Mouse (Mus musculus): ENCODE results near the gene Tmem115. TPM values are rescaled to one million over a fixed set of nuclear protein-coding genes. Genes with fewer than 3 reads are reported as not detected.

Tmem115 gene
- polyA plus RNA-seq, 1 experiment from 2014 or later = 49.7 TPM

DNA sequence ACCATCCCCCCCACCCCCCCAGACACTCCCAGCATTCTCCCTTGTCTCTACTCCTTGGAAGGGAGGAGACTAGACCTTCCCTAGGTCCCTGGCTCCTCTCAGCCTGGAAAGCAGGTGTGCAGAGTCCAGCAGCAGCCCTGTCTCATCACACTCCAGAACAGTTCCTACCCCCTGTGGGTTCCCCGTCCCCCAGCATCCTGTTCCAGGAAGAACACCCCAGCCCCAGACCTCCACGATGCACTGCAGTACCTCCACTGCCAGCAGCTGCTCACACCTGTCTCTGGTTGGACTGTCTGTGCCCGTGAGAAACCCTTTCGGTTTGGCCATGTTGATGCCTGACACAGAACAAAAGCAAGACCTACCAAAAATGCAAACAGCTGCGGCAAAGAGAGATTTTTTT lies 12.6 kb upstream of the Tmem115 start:
- H3K36me3 ChIP-seq (ENCODE audit: insufficient read depth, low read length) = no peaks in the 10 kb centered on the region
- no peak for ATAC-seq (ENCODE audit: low FRiP score, low TSS enrichment)
- H3K27ac ChIP-seq (ENCODE audit: low read length) = no peak overlapping the region
- peaks cover 10% of the 10 kb centered on the region for H3K4me1 ChIP-seq (ENCODE audit: insufficient read depth, low read length)
- no peak overlapping the region for H3K9ac ChIP-seq (replicated peaks; ENCODE audit: low read length)
- WGBS = 57% methylated on average over 5 of the region's 5 CpGs
- H3K27me3 ChIP-seq (ENCODE audit: insufficient read depth, low read length) = peaks cover 10% of the 10 kb centered on the region
- no peak overlapping the region for H3K4me2 ChIP-seq (replicated peaks; ENCODE audit: low read depth, low read length)
- H3K4me3 ChIP-seq (ENCODE audit: low read length) = no peak overlapping the region
- H3K9me3 ChIP-seq (ENCODE audit: low read length) = no peaks in the 10 kb centered on the region

- Histone ChIP-seq H3K9ac (replicated peaks; ENCODE audit: low read length) (peak overlapping the region; percentile 29; the same call in 1 of the 2 replicates), H3K27me3 (ENCODE audit: insufficient read depth, low read length) (peaks cover 14% of the 10 kb centered on the region), H3K4me3 (ENCODE audit: low read length) (peak overlapping the region; percentile 17; the same call in 1 of the 2 replicates), H3K4me2 (replicated peaks; ENCODE audit: low read depth, low read length) (peak overlapping the region; percentile 49), H3K9me3 (ENCODE audit: low read length) (no peaks in the 10 kb centered on the region), H3K4me1 (ENCODE audit: insufficient read depth, low read length) (peaks cover 16% of the 10 kb centered on the region), H3K36me3 (ENCODE audit: insufficient read depth, low read length) (no peaks in the 10 kb centered on the region), H3K27ac (ENCODE audit: low read length) (no peak overlapping the region)
- 20% methylated on average over 24 of the region's 25 CpGs for WGBS
- ATAC-seq (ENCODE audit: low FRiP score, low TSS enrichment) = peak; percentile 43; the same call in 1 of the 2 replicates
Measured at GRCm38 (mm10) chr9:107521711-107522399, 11.9 kb upstream of the Tmem115 start.

GRCm38 (mm10) chr9:107522400-107522711 lies 11.4 kb upstream of the Tmem115 start:
- Histone ChIP-seq H3K9me3 (ENCODE audit: low read length) (no peaks in the 10 kb centered on the region), H3K27ac (ENCODE audit: low read length) (no peak overlapping the region), H3K4me3 (ENCODE audit: low read length) (no peak overlapping the region), H3K36me3 (ENCODE audit: insufficient read depth, low read length) (no peaks in the 10 kb centered on the region), H3K4me1 (ENCODE audit: insufficient read depth, low read length) (peaks cover 21% of the 10 kb centered on the region), H3K27me3 (ENCODE audit: insufficient read depth, low read length) (peaks cover 16% of the 10 kb centered on the region), H3K9ac (replicated peaks; ENCODE audit: low read length) (peak overlapping the region; percentile 29; the same call in 1 of the 2 replicates), H3K4me2 (replicated peaks; ENCODE audit: low read depth, low read length) (no peak overlapping the region)
- WGBS = 31% methylated on average over 2 of the region's 2 CpGs
- ATAC-seq (ENCODE audit: low FRiP score, low TSS enrichment) = no peak

GRCm38 (mm10) chr9:107526198-107527026 lies 7.3 kb upstream of the Tmem115 start:
- H3K27ac ChIP-seq (ENCODE audit: low read length) = no peak overlapping the region
- peak; percentile 82 for ATAC-seq (ENCODE audit: low FRiP score, low TSS enrichment)
- peak overlapping the region; percentile 49 for H3K9ac ChIP-seq (replicated peaks; ENCODE audit: low read length)
- WGBS = 5% methylated on average over 44 of the region's 44 CpGs
- peak overlapping the region; percentile 46 for H3K4me3 ChIP-seq (ENCODE audit: low read length)
- H3K4me2 ChIP-seq (replicated peaks; ENCODE audit: low read depth, low read length) = peak overlapping the region; percentile 77
- H3K27me3 ChIP-seq (ENCODE audit: insufficient read depth, low read length) = peaks cover 25% of the 10 kb centered on the region
- H3K36me3 ChIP-seq (ENCODE audit: insufficient read depth, low read length) = no peaks in the 10 kb centered on the region
- peaks cover 21% of the 10 kb centered on the region for H3K4me1 ChIP-seq (ENCODE audit: insufficient read depth, low read length)
- no peaks in the 10 kb centered on the region for H3K9me3 ChIP-seq (ENCODE audit: low read length)

DNA sequence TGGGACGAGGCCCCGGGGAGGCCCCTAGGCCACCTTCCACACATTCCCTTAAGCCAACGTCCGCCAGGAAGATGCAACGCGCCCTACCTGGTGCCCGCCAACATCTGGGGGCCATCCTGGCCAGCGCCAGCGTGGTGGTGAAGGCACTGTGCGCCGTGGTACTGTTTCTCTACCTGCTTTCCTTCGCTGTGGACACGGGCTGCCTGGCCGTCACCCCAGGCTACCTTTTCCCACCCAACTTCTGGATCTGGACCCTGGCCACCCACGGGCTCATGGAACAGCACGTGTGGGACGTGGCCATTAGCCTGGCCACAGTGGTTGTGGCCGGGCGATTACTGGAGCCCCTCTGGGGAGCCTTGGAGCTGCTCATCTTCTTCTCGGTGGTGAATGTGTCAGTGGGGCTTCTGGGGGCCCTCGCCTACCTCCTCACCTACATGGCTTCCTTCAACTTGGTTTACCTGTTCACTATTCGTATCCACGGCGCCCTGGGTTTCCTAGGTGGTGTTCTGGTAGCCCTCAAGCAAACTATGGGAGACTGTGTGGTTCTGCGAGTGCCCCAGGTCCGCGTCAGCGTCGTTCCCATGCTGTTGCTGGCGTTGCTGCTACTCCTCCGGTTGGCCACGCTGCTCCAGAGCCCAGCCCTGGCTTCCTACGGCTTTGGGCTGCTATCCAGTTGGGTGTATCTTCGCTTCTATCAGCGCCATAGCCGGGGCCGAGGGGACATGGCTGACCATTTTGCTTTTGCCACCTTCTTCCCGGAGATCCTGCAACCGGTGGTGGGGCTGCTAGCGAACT lies 860 bp downstream of the Tmem115 start:
- H3K9ac ChIP-seq (replicated peaks; ENCODE audit: low read length) = peak overlapping the region; percentile 83
- peak overlapping the region; percentile 84 for H3K27ac ChIP-seq (ENCODE audit: low read length)
- under 1% methylated on average over 40 of the region's 40 CpGs for WGBS
- H3K27me3 ChIP-seq (ENCODE audit: insufficient read depth, low read length) = no peaks in the 10 kb centered on the region
- peaks cover 24% of the 10 kb centered on the region for H3K4me1 ChIP-seq (ENCODE audit: insufficient read depth, low read length)
- H3K4me3 ChIP-seq (ENCODE audit: low read length) = peak overlapping the region; percentile 96
- peaks cover 20% of the 10 kb centered on the region for H3K36me3 ChIP-seq (ENCODE audit: insufficient read depth, low read length)
- 0 out of 2 replicates have a peak, but pooled peaks have one; percentile 1 for ATAC-seq (ENCODE audit: low FRiP score, low TSS enrichment)
- H3K4me2 ChIP-seq (replicated peaks; ENCODE audit: low read depth, low read length) = peak overlapping the region; percentile 99
- H3K9me3 ChIP-seq (ENCODE audit: low read length) = no peaks in the 10 kb centered on the region

DNA sequence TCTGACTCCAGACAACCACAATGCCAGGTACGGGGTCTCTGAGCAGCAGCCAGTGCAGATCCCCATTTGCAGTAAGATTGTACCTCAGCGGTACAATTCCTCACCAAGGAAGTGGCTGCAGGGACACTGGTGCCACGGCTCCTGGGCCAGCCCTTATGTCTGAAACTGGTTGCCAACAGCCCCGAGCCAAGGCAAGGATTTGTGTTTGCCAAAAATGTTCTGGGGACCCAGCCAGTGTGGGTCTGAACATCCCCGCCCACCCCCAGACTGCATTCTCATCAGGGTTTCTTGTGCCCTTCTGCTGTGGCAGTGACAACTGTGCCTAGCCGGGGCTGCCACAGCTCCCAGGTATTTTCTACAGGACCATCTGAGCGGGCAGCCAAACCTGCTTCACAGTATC lies 4.5 kb downstream of the Tmem115 start:
- Histone ChIP-seq H3K27ac (ENCODE audit: low read length) (no peak overlapping the region), H3K4me2 (replicated peaks; ENCODE audit: low read depth, low read length) (no peak overlapping the region), H3K4me1 (ENCODE audit: insufficient read depth, low read length) (peaks cover 40% of the 10 kb centered on the region), H3K9ac (replicated peaks; ENCODE audit: low read length) (no peak overlapping the region), H3K36me3 (ENCODE audit: insufficient read depth, low read length) (peaks cover 26% of the 10 kb centered on the region), H3K27me3 (ENCODE audit: insufficient read depth, low read length) (no peaks in the 10 kb centered on the region), H3K9me3 (ENCODE audit: low read length) (no peaks in the 10 kb centered on the region), H3K4me3 (ENCODE audit: low read length) (no peak overlapping the region)
- ATAC-seq (ENCODE audit: low FRiP score, low TSS enrichment) = no peak
- 96% methylated on average over 7 of the region's 7 CpGs for WGBS

DNA sequence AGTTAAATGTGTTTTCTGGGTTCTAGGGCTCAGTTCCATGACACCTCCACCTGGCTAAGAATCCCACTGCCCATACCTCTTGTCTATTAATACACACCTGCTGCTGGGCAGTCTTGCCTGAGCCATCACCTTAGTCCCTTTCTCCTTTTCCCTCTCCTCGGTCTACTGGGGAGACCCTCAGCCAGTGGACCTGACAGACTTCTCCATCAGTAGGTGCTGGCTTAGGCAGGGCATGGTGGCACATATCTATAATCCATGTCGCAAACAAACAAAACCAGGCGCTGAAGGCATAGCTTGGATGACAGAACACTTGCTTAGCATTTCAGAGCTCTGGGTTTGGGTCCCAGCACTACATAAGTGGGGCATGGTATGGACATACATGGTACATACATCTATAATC lies 5.0 kb downstream of the Tmem115 start:
- H3K4me1 ChIP-seq (ENCODE audit: insufficient read depth, low read length) = peaks cover 38% of the 10 kb centered on the region
- no peaks in the 10 kb centered on the region for H3K9me3 ChIP-seq (ENCODE audit: low read length)
- ATAC-seq (ENCODE audit: low FRiP score, low TSS enrichment) = no peak
- no peak overlapping the region for H3K4me2 ChIP-seq (replicated peaks; ENCODE audit: low read depth, low read length)
- H3K36me3 ChIP-seq (ENCODE audit: insufficient read depth, low read length) = peaks cover 29% of the 10 kb centered on the region
- no peak overlapping the region for H3K4me3 ChIP-seq (ENCODE audit: low read length)
- no peak overlapping the region for H3K9ac ChIP-seq (replicated peaks; ENCODE audit: low read length)
- no peak overlapping the region for H3K27ac ChIP-seq (ENCODE audit: low read length)
- WGBS = 97% methylated on average over 3 of the region's 3 CpGs
- no peaks in the 10 kb centered on the region for H3K27me3 ChIP-seq (ENCODE audit: insufficient read depth, low read length)

DNA sequence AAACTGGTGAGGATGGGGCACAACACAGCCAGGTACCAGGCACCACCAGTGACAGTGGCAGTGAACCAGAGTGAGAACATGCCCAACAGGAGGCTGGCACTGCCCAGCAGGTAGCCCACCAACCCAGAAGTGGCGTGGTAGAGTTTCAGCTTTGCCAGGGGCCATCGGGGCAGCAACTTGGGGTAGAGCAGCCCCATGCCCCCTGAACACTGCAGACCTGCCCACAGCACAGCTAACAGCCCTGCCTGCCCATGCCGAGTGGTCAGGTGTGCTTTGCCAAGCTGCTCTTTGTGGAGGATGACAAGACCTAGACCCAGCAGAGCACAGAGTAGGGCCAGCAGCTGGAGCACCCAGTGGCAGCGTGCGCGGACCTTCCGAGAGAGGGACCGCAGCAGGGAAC lies 6.2 kb downstream of the Tmem115 start:
- Histone ChIP-seq H3K27me3 (ENCODE audit: insufficient read depth, low read length) (no peaks in the 10 kb centered on the region), H3K9me3 (ENCODE audit: low read length) (no peaks in the 10 kb centered on the region), H3K4me2 (replicated peaks; ENCODE audit: low read depth, low read length) (no peak overlapping the region), H3K9ac (replicated peaks; ENCODE audit: low read length) (no peak overlapping the region; the same call in 1 of the 2 replicates), H3K4me3 (ENCODE audit: low read length) (no peak overlapping the region), H3K4me1 (ENCODE audit: insufficient read depth, low read length) (peaks cover 38% of the 10 kb centered on the region), H3K27ac (ENCODE audit: low read length) (no peak overlapping the region), H3K36me3 (ENCODE audit: insufficient read depth, low read length) (peaks cover 40% of the 10 kb centered on the region)
- no peak for ATAC-seq (ENCODE audit: low FRiP score, low TSS enrichment)
- 93% methylated on average over 8 of the region's 8 CpGs for WGBS

GRCm38 (mm10) chr9:107540420-107540819 lies 6.7 kb downstream of the Tmem115 start:
- Histone ChIP-seq H3K27me3 (ENCODE audit: insufficient read depth, low read length) (no peaks in the 10 kb centered on the region), H3K4me1 (ENCODE audit: insufficient read depth, low read length) (peaks cover 35% of the 10 kb centered on the region), H3K4me3 (ENCODE audit: low read length) (no peak overlapping the region), H3K36me3 (ENCODE audit: insufficient read depth, low read length) (peaks cover 43% of the 10 kb centered on the region), H3K27ac (ENCODE audit: low read length) (no peak overlapping the region), H3K9ac (replicated peaks; ENCODE audit: low read length) (peak overlapping the region; percentile 75; the same call in 1 of the 2 replicates), H3K4me2 (replicated peaks; ENCODE audit: low read depth, low read length) (peak overlapping the region; percentile 89; the same call in 1 of the 2 replicates), H3K9me3 (ENCODE audit: low read length) (no peaks in the 10 kb centered on the region)
- ATAC-seq (ENCODE audit: low FRiP score, low TSS enrichment) = no peak
- WGBS = 52% methylated on average over 4 of the region's 4 CpGs

All from kidney, embryonic 16.5 days (tissue).